Mouse (Mus musculus): ENCODE measurements around the gene Cttnbp2nl. TPM values are rescaled to one million over a fixed set of nuclear protein-coding genes. Genes with fewer than 3 reads are reported as not detected.

Cttnbp2nl gene
- polyA plus RNA-seq, 1 experiment from 2014 or later, result 53.1 TPM

GRCm38 (mm10) chr3:104956131-104956581 is 96.8 kb downstream of the Cttnbp2nl start:
- Histone ChIP-seq H3K4me2 (no peak overlapping the region), H3K27me3 (peaks cover 33% of the 10 kb centered on the region), H3K4me3 (replicated peaks) (no peak overlapping the region), H3K4me1 (peaks cover 4% of the 10 kb centered on the region), H3K9ac (no peak overlapping the region), H3K36me3 (replicated peaks) (peaks cover 24% of the 10 kb centered on the region), H3K9me3 (no peaks in the 10 kb centered on the region), H3K27ac (no peak overlapping the region)
- 92% methylated on average over 6 of the region's 6 CpGs for WGBS
- no peak for ATAC-seq (ENCODE audit: low FRiP score)

- peaks cover 28% of the 10 kb centered on the region for H3K36me3 ChIP-seq (replicated peaks)
- H3K9me3 ChIP-seq, result no peaks in the 10 kb centered on the region
- ATAC-seq (ENCODE audit: low FRiP score), result no peak
- WGBS, result 97% methylated on average over 15 of the region's 15 CpGs
- H3K27ac ChIP-seq, result no peak overlapping the region
- no peak overlapping the region for H3K9ac ChIP-seq
- H3K4me3 ChIP-seq (replicated peaks), result no peak overlapping the region
- H3K4me1 ChIP-seq, result no peaks in the 10 kb centered on the region
- peaks cover 17% of the 10 kb centered on the region for H3K27me3 ChIP-seq
- H3K4me2 ChIP-seq, result no peak overlapping the region
Observed at GRCm38 (mm10) chr3:104954551-104954950, 98.4 kb downstream of the Cttnbp2nl start.

GRCm38 (mm10) chr3:104954137-104954536 is 98.8 kb downstream of the Cttnbp2nl start:
- peaks cover 13% of the 10 kb centered on the region for H3K27me3 ChIP-seq
- WGBS, result 99% methylated on average over 3 of the region's 3 CpGs
- ATAC-seq (ENCODE audit: low FRiP score), result no peak
- H3K36me3 ChIP-seq (replicated peaks), result peaks cover 28% of the 10 kb centered on the region
- no peak overlapping the region for H3K27ac ChIP-seq
- no peak overlapping the region for H3K9ac ChIP-seq
- no peak overlapping the region for H3K4me3 ChIP-seq (replicated peaks)
- H3K4me2 ChIP-seq, result no peak overlapping the region
- no peaks in the 10 kb centered on the region for H3K9me3 ChIP-seq
- H3K4me1 ChIP-seq, result no peaks in the 10 kb centered on the region

GRCm38 (mm10) chr3:104952891-104953670 is 99.9 kb downstream of the Cttnbp2nl start:
- Histone ChIP-seq H3K4me2 (no peak overlapping the region), H3K9ac (no peak overlapping the region), H3K9me3 (no peaks in the 10 kb centered on the region), H3K36me3 (replicated peaks) (peaks cover 28% of the 10 kb centered on the region), H3K4me3 (replicated peaks) (no peak overlapping the region), H3K27ac (no peak overlapping the region), H3K4me1 (no peaks in the 10 kb centered on the region), H3K27me3 (0 out of 2 replicates have a peak, but pooled peaks cover 4% of the 10 kb centered on the region)
- WGBS, result 95% methylated on average over 23 of the region's 23 CpGs
- ATAC-seq (ENCODE audit: low FRiP score), result no peak

Other genes with a start within 250 kb of the Cttnbp2nl start
- 15.7 and 20.6 TPM in 2 replicates for gene Mov10, start 234.6 kb downstream of the Cttnbp2nl start, polyA plus RNA-seq (2016; fragmentation: Nextera tagmentation; extraction: Ambion mirVana)
- 36.7 and 40.1 TPM in 2 replicates for gene St7l, start 189.1 kb downstream of the Cttnbp2nl start, polyA plus RNA-seq (2016; fragmentation: Nextera tagmentation; extraction: Ambion mirVana)
- gene Capza1, start 188.6 kb downstream of the Cttnbp2nl start, polyA plus RNA-seq (2016; fragmentation: Nextera tagmentation; extraction: Ambion mirVana), result 208 and 212 TPM in 2 replicates
- gene Wnt2b, start 91.2 kb downstream of the Cttnbp2nl start, polyA plus RNA-seq (2016; fragmentation: Nextera tagmentation; extraction: Ambion mirVana), result 0.85 and 1.5 TPM in 2 replicates
- gene 4930564D02Rik, start 13.7 kb upstream of the Cttnbp2nl start, polyA plus RNA-seq (2016; fragmentation: Nextera tagmentation; extraction: Ambion mirVana), result not detected in 2 replicates